Mouse (Mus musculus) brain, adult 10 weeks (tissue): ENCODE data around the gene Uqcr10. TPM values are rescaled to one million over a fixed set of nuclear protein-coding genes. Genes with fewer than 3 reads are reported as not detected.

Experiments
- polyA plus RNA-seq: library from polyadenylated mRNA; stranded (reverse); fragments of 350-450 nt; fragmentation: Illumina TruSeq; extraction: RNeasy Lipid Tissue Mini Kit (QIAGEN cat#74804); gene quantifications from one replicate; pipeline ENCODE4 v1.2.3, GENCODE M21; 2015; ENCODE audit warnings: low read depth, low replicate concordance

Gene Uqcr10
- polyA plus RNA-seq = 897 TPM

GRCm38 (mm10) chr11:4704072-4704964, at the start of gene Uqcr10, which contains the start of gene Zmat5:
Gene Uqcr10, minus strand, starts transcription at chr11:4704342.
Gene Zmat5, plus strand, starts transcription at chr11:4704678.

GRCm38 (mm10) chr11:4746733-4747132, 42.6 kb upstream of the Uqcr10 start, which contains the start of gene Cabp7:
Gene Cabp7, minus strand, starts transcription at chr11:4746778.

Other genes with a start within 250 kb of the Uqcr10 start
- gene Mtmr3, start 109.5 kb downstream of the Uqcr10 start, polyA plus RNA-seq = 46.6 TPM
- gene Gm11032, start 84.3 kb downstream of the Uqcr10 start, polyA plus RNA-seq = not detected
- 16.6 TPM for gene Ascc2, start 66.6 kb downstream of the Uqcr10 start, polyA plus RNA-seq
- 50.6 TPM for gene Zmat5, start 336 bp upstream of the Uqcr10 start, polyA plus RNA-seq
- 49.2 TPM for gene Cabp7, start 42.4 kb upstream of the Uqcr10 start, polyA plus RNA-seq
- gene Nf2, start 145.2 kb upstream of the Uqcr10 start, polyA plus RNA-seq = 61.5 TPM
- gene Nipsnap1, start 169.6 kb upstream of the Uqcr10 start, polyA plus RNA-seq = 110 TPM
- gene Thoc5, start 191.0 kb upstream of the Uqcr10 start, polyA plus RNA-seq = 37.5 TPM
- gene Nefh, start 243.7 kb upstream of the Uqcr10 start, polyA plus RNA-seq = 62.0 TPM